Mouse (Mus musculus) fibroblast of lung, adult 2 months (primary cell): Measurements from ENCODE around the gene Saysd1.

Experiments used
- DNase-seq: peaks from one replicate; pipeline ENCODE4 v3.0.0-alpha.2; 2011; ENCODE audit warnings: low read depth

The Saysd1 gene

DNA sequence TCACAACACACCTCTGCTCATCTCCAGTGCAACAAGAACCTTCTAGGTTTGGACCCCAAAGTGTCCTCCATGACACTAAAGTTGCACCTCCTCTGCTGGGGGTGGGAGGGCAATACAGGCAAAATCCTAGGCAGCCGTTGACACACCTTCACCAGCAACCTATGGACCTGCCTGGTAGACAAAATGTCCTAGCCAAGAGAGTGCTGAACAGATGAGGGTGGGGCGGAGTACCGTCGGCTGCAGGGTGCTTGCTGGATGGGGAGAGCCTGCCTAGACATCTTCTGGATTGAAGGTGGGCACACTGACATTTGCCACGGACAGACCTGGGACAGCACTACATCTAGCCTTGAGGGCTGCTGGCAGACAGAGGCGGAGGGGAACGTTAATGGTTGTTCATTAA lies 26.1 kb upstream of the Saysd1 start:
- DNase-seq, result no peak

DNA sequence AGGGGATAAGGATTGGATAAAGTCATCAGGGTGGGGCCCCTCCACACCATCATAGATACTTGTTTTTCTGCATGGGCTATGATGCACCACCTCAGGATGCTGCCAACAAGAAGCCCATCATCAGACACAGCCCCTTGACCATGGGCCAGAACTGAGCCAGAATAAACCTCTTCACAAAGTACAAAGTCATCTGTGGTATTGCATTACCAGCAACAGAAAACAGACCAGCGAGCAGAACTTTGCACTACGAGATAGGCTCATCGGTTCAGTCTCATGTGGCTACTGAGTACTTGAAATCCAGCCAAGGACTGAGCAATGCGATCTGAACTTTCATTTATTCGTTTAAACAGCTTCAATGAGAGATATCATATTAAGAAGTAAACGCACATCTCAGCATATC lies 24.4 kb upstream of the Saysd1 start:
- no peak for DNase-seq

DNA sequence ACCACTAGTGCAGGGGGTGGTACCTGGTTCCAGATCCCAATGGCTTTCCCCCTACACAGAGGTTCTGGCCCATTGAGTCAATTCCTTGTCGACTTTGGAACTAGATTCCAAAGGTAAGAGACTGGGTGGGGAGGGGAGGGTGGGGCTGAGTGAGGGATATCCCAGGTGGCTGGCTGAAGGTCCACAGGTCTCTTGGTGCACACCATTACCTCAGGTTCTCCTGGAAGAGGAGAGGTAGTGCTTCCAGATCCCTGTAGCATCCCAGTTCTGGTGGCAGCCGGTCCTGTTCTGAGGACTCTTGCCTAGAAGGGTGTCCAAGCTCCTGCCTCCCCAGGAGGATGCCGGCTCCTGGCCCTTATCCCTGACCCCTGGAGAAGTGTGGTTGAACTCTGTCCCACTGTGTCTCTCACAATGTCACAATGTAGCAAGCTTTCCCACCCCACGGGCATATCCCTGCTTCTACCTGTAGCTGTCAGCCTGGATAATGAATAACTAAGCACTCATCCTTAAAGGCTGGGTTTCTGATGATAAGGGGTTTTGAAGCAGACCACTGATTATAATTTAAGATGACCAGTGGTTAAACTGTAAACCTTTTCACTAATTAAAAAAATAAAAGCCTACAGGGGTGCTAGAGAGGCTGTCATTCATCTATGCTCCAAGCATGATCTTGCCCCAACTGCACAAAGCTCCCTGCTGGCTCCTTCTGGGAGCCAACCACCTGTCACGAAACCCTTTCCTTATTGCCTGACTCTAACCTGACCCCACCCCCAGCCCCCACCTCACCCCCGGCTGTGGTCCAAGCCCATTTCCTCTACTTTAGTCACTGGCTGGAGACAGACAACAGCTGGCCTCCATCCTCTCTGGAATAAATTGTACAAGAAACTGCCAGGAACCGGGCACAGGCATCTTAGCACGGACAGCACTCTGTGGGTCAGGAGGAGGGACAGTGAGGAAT lies 20.7 kb upstream of the Saysd1 start:
- no peak for DNase-seq

DNA sequence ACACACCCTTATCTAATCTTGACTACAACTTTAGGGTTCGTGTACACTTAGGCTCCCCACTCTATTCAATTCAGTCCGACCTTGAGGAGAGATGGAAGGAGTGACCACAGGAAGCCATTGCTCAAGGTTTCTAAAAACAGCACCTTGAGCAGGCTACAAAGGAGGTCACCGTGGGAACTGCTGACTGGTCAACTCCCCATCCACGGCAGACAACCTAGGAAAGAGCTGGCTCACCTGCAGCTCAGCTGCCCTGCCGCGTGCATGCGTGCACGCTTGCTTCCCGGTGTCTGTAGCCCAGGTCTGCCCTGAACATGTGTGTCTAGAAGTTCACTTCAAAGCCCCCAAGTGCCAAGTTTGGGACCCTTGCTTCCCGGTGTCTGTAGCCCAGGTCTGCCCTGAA lies 19.3 kb upstream of the Saysd1 start:
- no peak for DNase-seq

DNA sequence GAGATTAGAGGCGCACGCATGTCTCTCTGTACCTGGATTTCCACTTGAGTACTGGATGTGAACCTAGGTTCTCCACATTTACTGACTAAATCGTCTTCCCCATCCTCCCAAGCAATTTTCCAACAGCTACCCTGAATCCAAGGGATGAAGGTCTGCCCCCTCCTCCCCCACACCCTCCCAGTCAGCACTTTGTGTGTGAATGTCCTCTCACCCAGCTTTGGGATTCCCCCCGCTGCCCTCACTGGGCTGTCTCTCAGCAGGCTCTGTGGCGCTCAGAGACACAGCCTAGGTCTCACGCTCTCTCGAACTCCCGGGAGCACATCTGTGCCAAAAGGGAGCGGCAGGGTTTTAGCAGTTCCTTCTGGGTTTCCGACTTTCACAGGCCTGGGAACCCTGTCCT lies 17.4 kb upstream of the Saysd1 start:
- no peak for DNase-seq

DNA sequence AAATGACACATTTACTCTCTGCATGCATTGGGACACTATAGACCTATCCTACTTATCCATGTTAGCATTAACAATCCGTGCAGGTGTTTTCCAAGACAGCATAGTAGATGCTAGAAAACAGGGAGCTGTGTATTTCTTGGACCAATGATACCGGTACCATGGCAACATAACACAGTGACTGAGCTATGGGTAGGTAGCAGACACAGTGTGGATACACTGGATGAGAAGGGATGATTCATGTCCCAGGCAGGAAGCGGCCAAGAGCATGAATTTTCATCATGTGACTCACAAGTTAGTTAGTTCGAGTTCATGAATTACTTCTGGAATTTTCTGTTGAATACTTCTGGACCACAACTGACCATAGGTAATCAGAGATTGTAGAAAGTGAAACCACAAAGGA lies 16.6 kb upstream of the Saysd1 start:
- peak; percentile 62 for DNase-seq

DNA sequence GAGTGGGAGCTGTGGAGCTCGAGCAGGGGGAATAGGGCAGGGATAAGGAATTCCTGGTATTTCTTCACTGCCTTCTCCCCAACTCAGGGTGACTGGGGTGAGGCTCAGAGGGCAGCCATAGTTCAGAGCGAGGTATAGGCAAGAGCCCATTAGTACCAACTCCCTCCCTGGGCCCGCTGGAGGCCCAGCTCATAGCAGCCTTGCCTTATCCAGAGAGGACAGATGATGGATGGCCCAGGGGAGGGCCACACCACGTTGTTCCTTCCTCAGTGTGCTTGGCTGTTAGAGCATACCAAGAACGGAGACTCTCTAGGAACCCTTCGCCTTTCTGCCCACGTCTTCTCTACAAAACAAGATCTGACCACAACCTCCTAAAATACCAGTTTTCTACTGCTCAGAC lies 15.9 kb upstream of the Saysd1 start:
- DNase-seq, result no peak

DNA sequence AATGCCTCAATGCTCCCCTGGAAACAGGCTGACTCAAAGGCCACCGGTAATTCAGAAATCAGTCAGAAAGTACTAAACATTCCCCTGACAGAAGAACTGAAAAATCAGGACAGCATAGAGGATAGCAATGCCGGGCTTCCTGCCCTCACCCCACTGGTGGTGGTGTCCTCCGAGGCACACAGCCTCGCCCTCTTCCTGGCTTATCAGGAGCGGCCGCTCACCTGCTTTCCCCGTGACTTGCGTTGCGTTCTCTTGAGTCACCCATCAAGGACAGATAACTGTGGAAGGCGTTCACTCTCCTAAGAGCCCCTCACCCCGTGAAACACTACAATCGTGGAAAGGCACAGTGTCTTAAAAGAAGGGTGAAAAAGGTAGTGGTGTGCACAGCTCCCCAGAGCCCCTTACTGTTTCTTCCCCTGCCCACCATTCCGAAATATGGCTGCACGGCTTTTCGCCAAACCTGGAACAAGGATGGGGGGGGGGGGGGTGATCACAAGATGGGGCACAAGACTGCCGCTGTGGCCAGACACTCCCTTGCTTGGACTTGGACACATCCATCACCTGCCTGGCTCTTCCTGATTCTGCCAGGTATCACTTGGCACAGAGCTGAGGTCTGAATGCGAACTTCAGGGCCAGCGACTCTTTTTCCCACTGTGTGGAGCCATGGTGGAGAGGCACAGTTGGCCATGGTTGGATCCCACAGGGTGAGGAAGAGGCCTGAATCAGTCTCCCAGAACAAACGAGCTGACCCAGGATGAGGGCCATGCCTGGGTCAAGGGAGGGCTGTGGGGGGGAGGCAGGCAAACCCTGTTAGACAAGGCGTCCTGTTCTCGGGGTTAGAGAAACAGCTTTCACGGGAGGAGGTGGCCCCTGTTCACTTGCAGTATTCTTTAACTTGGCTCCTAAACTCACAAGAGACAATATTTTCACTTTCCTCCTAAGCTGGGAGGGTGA lies 11.1 kb upstream of the Saysd1 start:
- DNase-seq, result no peak

DNA sequence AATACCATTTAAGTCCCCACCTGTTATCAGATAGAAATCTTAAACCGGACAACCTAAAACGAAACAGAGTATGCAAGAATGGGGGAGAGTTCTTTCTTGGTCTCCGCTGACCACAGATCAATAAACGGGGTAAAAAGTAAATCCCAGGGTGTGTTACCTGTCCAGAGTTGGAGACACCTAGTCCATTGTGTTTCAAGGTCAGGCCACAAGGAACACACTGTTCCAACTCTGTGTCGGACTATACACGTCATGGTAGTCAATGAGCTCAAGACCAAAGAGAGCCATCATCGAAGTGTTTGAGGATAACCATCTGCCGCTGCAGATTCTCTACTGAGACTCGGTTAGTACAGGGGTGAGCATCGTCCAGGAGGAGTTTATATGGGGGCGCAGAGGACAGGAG lies 10.2 kb upstream of the Saysd1 start:
- DNase-seq, result no peak

DNA sequence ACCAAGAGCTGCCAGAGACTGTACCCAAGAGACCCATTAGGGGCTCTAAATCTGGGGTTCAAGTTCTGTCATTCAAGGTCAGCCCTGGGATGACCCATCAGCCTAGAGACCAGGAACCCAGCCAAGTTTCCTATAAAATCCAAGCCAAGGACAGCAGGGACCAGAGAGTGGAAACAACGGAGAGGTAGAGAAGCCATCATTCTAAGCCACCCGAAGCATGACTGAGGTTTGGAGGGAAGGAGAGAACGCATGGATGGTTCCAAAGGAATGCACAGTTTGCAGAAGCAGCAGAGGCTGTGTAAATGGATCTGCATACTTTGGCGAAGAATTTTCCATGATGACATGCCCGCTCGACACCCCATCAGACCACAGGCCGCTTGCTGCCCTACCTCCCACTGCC lies 9.5 kb upstream of the Saysd1 start:
- no peak for DNase-seq

DNA sequence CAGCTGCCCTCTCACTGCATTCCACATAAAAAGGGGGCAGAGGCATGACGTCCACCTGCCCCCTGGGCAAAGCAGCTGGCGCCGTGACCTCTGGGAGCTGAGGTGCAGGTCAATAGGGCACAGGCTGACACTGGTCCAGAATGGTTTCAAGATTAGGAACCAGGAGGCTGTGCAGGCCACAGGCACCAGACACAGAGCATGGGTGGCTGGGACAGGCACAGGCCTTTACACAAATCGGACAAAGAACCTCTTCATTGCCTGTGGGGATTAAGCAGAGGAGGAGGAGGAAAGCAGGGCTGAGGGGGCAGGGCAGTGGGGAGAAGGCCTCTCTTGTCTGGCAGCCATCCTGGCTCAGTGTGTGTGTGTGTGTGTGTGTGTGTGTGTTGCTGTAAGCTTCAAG lies 5.8 kb upstream of the Saysd1 start:
- no peak for DNase-seq

DNA sequence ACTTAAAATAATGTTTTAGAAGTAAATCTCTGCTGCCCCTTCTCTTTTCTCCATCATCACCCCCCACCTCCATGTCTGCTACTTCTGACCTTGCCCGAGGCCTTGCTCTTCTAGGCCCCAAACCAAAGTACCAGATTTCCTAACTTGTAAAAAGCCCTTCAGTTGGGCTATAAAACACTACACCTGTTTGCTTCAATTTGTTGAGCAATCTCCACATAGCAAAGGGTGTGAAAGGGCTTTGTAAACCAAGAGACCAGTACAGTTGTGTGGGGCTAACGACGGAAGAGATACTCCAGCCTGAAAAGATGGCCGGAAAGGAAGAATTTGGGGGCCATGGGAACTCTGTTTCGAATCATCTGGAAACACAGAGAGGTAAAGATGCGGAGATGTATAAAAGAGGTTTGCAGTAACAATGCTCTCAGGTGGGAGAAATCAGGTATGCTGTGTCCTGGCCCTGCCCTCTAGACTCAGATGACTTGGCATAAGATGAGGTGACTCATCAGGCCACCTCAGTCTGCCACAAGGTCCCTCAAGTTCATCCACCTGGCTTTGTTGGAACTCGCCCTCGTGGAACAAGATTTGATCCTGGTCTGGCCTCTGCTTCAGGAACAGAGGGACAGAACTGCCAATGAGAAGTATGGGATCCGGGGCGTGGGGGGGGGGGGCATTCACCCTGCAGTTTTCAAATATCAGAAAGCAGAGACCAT lies 3.2 kb downstream of the Saysd1 start:
- no peak for DNase-seq

DNA sequence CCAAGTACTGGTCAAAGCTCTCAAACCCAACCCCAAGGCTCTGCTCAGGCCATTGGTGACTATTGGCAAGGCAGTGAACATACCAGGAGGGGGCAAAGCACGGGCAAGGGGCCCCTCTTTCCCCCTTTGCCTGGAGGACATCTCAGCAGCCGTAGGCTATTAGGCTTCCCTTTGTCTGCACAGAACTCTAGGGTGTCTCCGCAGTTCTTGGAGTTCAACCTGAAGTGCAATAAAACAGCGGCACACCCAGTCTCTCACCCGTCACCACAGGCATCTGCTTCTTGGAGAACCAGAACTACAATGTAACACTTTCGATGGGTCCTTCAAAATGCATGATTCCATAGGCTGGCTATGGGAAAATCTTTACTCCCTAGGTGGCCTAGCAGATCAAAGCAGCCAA lies 10.2 kb downstream of the Saysd1 start:
- DNase-seq, result no peak

DNA sequence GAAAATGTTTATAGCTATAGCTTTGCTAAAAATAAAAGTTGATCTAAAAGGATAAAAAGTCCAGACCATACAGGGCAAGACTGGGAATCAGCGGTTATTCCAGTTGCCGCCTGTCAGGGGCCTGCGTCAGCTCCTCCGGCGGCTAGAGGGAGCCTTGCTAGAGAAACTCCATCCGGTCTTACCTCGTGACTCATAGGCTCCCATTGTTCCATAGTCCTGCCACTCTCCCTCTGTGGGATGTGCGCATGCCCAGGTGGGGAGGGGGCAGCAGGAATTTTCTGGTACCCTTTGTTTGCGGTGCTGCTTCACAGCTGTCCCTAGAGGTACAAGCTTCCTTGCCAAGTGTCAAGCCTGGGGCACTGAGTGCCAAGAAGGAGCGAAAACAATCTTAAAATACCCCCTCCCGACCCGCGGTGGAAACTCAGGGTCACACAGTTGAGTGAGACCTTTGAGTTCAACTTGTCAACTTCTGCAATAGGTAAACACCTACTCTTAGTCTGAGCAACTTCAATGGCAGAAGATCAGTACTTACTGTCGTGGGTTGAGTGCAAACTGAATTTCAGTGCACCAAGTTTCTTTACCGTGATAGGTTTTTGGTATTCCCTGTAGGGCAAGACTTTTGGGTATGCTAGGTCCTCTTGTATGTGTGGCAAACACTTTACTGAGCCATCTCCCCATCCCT lies 10.8 kb downstream of the Saysd1 start:
- DNase-seq, result no peak

DNA sequence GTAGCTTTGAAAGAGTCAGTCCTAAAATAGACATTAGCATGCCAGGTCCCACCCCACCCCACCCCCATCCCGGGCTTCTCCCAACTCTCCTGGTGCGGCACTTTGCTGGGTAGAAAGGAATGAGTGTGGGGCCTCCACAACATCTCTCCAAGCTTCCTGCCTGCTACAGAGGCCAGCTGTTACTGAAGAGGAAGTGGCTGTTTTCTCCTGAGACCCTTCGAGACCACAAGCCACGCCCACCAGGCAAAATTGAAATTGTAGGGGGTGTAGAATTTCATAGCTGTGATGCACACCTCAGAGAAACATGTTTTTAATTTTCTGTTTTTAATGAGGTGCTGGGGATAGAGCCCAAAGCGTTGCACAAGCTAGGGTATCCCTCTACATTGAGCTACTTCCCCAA lies 17.5 kb downstream of the Saysd1 start:
- no peak for DNase-seq

DNA sequence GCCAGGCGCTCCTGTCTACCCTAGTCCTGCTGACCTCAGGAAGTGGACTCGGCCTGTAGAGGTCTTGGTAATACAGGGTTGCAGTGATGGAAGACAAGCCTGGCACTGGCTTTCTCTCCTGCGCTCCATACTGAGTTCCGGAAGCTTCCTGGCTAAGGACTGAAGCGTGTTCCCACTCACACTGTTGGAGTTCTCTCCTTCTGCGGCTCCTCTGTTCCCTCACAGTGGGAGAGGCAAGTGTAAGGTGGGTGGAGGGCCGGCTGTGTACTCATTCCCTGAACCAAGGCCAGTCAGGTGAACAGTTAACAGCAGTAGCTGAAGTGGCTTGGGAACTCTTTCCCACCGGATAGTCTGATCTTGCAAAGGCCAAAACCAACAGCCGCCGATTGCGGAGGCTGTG lies 18.3 kb downstream of the Saysd1 start:
- no peak for DNase-seq

DNA sequence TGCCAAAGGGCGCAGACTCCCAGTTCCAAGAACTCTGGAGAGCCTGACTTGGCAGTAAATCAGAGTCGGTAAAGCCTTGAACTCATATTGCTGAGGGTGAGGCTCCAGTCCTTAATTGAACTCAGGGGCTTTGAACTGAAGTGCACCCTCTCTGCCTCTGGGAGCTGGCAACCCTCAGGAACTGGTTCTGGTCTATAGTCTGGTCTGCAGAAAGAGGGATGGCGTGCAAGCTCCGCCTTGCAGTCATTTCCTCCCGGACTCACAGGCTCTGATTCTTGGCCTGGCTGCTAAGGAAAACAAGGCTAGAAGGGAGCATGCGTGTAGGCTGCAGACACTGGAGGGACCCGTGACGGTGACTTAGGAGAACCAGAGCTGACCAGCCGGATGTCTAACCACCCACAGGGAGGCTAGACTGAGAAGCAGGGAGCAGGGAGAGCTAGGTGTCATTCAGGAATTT lies 22.2 kb downstream of the Saysd1 start:
- peak; percentile 41 for DNase-seq

DNA sequence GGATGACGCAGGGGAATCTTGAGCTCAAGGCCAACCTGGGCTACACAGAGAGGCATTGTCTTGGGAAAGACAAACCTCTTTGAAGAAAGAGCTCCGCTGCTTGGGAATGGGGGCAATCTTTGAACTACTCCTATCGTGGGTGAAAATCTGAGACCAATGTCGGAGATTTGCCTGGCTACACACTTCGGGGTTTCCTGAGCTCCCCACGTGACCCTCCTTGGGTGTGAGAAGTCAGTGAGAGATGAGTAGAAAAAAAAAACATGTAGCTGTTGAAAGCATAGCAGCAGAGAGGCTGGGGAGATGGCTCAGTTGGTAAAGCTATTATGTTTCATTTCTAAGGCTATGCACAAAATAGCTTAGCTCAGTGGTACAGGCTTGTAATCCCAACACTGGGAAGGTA lies 23.4 kb downstream of the Saysd1 start:
- no peak for DNase-seq

DNA sequence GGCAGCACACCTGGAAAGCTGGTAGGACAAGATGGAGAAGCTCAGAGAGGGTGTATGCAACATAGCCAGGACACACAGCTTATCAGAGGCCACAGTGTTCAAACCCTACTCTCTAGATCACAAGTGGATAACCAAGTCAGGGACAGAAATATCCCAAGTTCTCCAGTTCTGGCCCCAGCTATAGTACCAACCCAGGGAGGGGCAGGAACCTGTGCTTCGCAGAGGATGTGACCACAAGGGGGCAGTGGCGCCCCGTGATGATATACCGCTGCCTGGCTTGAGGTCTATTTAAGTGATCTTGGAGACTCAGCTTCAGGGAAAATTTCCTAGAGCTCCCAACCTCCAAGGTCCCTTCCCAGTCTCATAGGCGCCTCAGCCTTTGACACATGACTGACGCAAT lies 24.4 kb downstream of the Saysd1 start:
- peak; percentile 41 for DNase-seq

DNA sequence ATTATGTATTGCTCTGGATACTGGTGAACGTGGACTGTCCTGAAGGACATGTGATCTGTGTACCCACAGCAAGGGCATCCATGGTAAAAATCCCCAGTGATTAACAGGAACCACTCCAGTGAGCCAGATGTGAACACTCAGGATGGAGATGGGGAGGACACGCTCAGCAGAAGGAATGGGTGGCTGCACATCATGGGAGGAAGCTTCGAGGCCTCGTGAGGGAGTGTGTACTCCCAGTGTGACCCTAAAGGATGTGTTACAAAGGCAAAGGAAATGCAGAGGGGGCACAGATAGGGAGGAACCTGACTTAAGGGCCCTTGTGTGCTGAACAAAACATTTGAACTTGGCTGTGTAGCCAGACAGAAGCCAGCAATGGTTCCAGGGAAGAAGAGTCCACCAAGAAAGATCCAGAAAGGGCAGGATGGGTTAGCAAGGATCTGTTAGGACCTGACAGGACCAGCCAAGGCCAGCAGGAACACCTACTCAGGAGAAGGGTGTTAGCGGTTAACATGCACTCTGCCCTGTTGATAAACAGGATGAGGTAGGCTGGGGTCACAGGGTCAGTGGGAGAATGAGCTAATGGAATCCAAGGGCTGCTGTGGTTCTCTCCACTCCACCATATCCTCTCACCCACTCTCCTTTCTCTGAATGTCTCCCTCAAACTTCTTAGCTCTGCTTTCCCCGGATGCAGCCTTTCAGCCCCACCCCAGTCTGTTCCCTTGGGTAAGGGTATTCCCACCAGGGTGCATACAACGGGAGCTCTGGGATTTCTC lies 25.0 kb downstream of the Saysd1 start:
- no peak for DNase-seq

DNA sequence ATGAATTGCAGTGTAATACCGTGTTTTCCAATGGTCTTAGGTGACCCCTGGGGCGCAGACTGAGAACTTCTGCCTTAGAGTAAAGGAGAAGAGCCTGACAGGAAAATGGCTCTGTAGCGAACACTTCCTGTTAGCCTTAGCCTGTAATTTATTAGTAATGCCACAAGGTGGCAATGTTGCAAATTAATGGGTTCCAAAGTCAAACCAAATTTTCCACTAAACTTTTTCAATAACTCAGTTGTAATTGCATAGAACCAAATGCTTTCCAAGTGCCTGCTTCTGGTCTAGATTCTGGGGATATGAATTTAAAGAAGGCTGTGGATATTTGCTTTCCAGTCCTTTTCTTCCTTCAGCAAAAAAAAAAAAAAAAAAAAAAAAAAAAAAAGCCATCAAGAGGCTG lies 26.1 kb downstream of the Saysd1 start:
- no peak for DNase-seq
